Mouse (Mus musculus) urinary bladder, postnatal 25 days (tissue): ENCODE results near the gene 6820408C15Rik.

ENCODE experiments used
- DNase-seq: peaks from one replicate; pipeline ENCODE4 v3.0.0; 2022; ENCODE audit warnings: low spot score

Gene 6820408C15Rik

GRCm38 (mm10) chr2:152472434-152472833 lies 57.0 kb downstream of the 6820408C15Rik start:
- no peak for DNase-seq

DNA sequence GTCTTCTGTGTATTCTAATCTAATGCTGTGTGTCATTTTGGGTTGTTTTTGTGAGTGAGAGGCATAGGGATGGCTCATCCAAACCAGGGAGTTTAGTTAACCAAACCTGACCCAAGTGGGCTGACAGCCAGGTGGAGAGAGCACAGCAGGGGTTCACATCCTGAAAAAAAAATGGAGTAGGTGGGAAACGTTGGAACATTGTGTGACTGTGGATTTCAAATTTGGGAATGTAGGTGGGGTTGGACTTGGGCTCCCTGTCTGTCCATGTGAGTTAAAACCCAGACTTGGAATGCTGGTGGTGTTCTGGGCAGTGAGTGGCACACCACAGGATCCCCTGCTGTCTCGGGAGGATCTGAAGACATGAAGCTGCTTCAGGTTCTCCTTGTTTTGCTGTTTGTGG lies 61.4 kb downstream of the 6820408C15Rik start, which contains the start of gene Defb20:
TSS of gene Defb20 (plus strand) at position 301 of the 400 bp plus-strand sequence.
- no peak for DNase-seq

DNA sequence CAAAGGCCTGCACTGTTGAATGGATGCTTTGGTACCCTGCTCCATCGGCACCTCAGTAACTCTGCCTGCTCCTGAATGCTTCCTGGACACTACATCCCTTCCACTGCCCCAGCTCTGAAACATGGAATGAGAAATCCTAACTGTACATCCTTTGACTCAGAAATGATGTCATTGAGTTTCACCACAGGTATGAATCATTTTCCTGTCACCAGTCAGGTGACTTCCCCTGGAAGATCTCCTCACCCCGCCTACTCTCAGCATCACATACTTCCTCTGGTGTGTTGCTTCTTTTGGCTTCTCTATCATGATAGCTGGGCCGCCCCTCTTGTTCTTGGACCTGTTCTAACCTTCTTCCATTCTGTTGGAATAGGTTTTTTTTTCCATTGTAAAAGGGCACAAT lies 65.5 kb downstream of the 6820408C15Rik start:
- DNase-seq, result no peak

DNA sequence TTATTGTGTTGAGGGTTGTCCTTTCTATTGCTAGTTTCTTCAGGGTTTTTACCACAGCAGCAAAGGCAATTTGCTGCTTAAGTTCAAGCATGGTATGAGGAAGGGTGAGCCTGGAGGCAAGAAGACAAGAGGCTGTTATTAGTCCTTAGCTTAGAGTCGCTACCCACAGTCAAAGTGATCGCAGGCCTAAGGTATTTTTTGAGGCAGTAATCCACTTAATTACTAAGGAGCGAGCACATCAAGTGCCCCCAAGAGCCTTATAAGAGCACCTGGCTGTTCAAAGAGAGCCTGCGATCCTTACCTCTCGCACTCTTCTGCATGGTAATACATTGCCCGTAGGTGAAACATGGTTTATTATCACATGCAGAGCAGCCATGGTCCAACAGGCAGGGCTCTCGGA lies 66.3 kb downstream of the 6820408C15Rik start:
- DNase-seq, result no peak

- no peak for DNase-seq
Measured at GRCm38 (mm10) chr2:152487024-152487423, 71.6 kb downstream of the 6820408C15Rik start.

GRCm38 (mm10) chr2:152490038-152490437 lies 74.7 kb downstream of the 6820408C15Rik start, which contains the start of gene Defb22:
TSS of gene Defb22 (minus strand) at chr2:152490138.
- no peak for DNase-seq

DNA sequence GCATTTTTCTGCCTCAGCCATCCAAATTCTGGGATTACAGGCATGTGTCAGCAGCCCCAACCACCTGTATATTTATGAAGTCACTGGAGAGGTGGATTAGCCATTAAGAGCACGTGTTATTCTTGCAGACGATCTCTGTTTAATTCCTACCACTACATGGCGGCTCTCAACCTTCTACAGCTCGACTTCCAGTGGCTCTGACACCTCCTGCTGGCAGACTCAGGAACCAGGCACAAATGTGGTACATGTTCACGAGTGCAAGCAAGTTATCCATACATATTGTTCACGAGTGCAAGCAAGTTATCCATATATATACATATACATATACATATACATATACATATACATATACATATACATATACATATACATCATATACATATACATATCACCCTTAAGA lies 77.8 kb downstream of the 6820408C15Rik start:
- no peak for DNase-seq
